Mouse (Mus musculus): ENCODE measurements around the gene Tfdp2.
"Not testable (repeated sequence)": the region's sequence is repeated elsewhere in the genome, so short reads cannot be mapped to it uniquely, and the experiment has no call there.

The Tfdp2 gene

DNA sequence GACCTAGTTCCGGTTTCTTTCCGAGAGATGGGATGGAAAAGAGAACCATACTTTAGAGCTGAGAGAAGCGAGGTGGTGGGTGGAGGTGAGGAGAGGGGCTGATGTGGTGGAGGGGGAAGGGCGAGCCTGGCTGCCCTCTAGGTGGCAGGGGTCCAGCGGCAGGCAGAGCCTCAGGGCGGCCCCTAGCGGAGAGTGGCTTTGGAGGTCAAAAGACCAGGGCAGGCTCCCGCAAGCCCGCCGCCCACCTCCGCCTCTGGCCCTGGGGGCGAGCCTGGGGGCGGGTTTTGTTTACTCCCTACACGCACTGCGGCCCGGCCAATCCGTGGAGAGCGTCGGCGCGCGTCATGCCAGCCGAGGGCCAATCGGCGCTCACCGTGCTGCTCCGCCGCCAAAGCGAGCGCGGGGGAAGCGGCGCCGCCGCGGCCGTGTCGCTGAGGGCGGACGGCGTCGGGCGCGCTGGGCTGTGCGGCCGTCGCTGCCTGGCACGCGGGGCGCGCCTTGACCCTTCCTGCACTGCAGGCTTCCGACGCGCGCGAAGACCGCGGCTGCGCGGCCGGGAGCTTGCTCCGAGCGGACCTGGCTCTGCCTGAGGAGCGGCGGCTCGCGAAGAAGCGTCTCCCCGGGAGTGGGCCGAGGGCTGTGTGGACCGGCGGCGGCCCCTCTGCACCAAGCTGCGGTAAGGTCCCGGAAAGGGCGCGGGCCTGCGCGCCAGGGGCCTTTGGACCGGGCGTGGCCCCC lies at the start of gene Tfdp2:
Gene Tfdp2, plus strand, starts transcription at position 391 of the 738 bp plus-strand sequence.
- peak; percentile 90 for DNase-seq (ENCODE audit: extremely low read depth, insufficient read length, low spot score)

DNA sequence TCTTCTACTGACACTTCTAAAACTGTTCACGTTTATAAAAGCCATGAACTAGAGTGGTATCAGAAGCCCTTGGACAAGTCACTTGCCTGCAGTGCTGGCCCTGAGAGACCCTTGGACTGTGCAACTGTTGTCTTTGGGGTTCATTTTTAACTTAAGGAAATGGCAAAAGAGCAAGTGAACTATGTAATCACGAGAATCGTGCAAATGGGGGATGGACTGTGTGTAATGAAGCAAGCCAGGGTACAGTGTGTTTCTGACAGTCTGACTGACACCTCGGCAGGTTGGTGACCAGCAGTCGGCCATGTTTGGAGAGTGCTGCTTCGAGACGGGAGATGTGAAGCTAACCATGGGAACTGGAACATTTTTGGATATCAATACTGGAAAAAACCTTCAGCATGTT lies 43.3 kb upstream of the Tfdp2 start:
- DNase-seq (ENCODE audit: extremely low read depth, insufficient read length, low spot score): no peak

DNA sequence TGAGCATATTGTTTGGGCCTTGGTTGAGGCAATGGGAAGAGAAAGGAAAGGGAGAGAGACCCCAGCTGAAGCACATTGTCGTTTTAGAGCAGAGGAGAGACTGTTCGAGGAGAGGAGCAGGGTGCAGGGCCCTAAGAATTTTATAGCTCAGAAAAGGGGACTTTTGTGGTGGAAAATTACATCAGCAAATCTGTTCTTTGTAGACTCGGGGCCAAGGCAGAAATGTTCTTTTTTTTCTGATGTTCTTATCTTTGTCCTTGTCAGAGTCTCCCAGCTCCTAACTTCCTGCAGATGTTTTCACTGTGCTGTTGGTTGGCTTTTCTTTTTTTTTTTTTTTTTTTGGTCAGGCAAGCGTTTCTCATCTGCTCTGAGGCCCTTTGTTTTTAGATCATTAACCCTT lies 37.6 kb upstream of the Tfdp2 start:
- DNase-seq (ENCODE audit: extremely low read depth, insufficient read length, low spot score): no peak

GRCm38 (mm10) chr9:96159047-96159446 lies 37.0 kb upstream of the Tfdp2 start:
- no peak for DNase-seq (ENCODE audit: extremely low read depth, insufficient read length, low spot score)

DNA sequence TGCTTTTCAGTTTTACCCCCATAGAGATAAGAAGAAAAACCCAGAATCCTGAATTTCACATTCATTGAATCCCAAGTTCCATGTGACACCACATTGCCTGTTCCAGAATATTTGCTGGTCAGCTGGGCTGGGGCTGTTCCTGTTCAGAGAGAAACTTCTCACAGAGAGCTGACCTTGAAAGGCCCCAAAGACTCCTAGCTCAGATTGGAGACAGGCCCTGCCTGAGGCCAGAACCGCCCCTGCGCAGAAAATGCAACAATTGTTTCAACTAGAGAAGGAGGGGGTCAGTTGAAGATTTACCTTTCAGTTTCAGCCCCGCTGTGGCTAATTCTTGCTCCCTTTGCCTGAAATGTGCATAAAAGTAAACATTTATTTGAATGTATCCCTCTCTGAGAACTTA lies 35.3 kb upstream of the Tfdp2 start:
- DNase-seq (ENCODE audit: extremely low read depth, insufficient read length, low spot score): no peak

- DNase-seq (ENCODE audit: extremely low read depth, insufficient read length, low spot score): no peak
These were observed 33.7 kb upstream of the Tfdp2 start for GRCm38 (mm10) chr9:96162421-96162820.

DNA sequence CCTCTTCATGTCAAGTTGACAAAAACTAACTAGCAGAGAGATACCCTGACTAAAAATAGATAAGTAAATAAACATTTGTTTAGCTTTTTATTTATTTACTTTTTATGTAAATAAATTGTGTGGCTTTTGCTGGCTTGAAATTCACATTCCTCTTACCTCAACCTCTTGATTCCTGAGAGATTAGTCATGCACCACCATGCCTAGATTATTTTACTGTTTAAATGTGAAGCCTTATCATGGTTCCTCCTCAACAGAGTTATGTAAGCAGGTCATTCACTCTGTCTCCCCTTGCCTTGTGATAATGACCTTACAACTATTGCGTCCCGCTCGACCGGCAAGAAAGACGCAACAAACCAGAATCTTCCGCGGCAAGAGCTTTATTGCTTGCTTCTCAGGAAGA lies 32.6 kb upstream of the Tfdp2 start:
- DNase-seq (ENCODE audit: extremely low read depth, insufficient read length, low spot score): peak; percentile 38

- DNase-seq (ENCODE audit: extremely low read depth, insufficient read length, low spot score): not testable (repeated sequence)
These were observed 32.1 kb upstream of the Tfdp2 start for GRCm38 (mm10) chr9:96163983-96164382.

DNA sequence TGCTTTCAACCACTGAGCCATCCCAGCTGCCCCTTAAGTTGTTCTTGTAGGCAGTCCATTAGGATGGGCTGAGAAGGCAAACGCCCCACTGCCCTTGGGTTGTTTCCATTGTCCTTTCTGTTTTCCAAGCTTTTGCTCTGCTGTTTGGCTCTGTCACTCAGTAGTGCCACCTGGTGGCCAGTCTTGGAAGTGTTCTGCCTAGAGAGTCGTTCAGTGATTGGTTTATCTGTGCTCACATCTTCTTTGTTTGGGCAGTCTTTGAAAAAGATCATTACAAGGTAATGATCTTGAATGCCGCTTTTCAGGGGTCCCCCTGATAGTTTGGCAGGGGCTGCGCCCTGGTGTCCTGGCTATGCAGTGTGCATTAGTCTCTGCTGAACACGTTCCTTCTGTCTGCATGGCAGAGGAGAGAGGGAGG lies 28.9 kb upstream of the Tfdp2 start:
- DNase-seq (ENCODE audit: extremely low read depth, insufficient read length, low spot score): no peak

GRCm38 (mm10) chr9:96170600-96170999 lies 25.5 kb upstream of the Tfdp2 start:
- DNase-seq (ENCODE audit: extremely low read depth, insufficient read length, low spot score): no peak

DNA sequence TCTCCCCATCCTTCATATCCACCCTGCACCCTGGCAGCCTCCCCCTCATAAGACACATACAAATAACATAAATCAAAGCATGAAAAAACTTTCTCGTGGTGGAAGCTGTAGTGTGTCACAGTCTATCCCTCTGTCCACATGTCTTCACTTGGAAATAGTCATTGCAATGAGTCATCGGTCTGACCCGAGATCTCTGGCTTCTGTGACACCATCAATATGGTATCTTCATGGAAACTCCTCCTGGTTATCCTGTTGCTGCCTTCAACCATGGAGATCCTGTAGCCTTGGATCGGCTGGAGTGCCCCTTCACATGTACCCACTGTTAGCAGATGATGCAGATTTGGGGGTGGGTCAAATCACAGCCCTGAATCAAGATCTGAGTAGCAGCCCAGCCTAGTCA lies 11.2 kb upstream of the Tfdp2 start:
- DNase-seq (ENCODE audit: extremely low read depth, insufficient read length, low spot score): no peak

- no peak for DNase-seq (ENCODE audit: extremely low read depth, insufficient read length, low spot score)
These were observed 9.4 kb upstream of the Tfdp2 start for GRCm38 (mm10) chr9:96186701-96187100.

- DNase-seq (ENCODE audit: extremely low read depth, insufficient read length, low spot score): peak; percentile 71
These were observed 634 bp downstream of the Tfdp2 start for GRCm38 (mm10) chr9:96196636-96197181.

DNA sequence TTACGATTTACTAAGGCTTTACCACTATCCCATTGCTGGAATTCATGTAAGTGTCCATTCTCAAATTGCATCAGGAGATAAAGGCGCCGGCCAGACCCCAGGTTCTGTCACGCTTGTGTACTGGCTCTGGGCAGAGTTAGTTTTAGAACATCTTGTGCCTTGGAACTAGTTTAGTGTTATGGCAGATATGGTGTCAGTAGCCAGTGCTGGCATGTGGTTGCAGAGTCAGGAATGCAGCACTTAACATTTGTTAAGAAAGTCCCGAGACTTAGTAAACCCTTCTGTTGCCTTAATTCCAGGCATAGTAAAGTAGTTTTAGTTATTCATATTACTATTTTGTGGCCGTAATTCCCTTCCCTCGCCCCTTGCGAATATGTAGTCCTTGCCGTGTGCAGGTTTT lies 1.7 kb downstream of the Tfdp2 start:
- DNase-seq (ENCODE audit: extremely low read depth, insufficient read length, low spot score): no peak

DNA sequence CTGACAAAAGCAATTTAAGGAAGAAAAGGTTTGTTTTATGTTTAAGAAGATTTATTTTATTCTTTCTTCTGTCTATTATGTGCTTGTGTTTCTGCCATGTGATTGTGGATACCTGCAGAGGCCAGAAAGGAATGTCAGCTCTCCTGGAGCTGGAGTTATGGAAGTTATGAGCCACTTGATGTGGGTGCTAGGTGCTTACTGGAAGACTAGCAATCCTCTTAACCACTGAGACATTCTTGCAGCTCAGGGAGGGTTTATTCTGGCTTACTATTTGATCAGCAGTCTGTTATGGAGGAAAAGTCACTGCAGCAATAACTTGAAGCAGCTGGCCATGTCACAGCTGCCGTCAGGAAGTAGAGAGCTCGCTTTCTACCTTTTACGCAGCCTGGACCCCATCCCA lies 7.6 kb downstream of the Tfdp2 start:
- DNase-seq (ENCODE audit: extremely low read depth, insufficient read length, low spot score): no peak

DNA sequence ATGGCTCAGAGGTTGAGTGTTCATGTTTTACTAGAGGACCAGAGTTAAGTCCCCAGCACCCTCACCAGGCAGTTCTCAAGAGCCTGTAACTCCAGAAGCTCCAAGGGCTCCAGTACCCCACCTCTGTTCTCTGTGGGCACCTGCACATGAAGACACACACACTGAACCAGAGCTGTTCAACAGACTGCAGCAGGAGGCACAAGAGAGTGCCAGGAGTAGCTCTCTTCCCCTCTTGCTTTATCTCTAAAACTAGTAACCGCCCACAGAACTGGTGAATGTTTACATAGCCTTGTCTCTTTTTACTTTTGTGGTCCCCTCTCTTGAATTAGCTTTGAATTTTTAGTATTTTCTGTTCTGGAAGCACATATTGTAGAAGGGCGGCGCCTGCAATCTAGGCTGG lies 11.4 kb downstream of the Tfdp2 start:
- no peak for DNase-seq (ENCODE audit: extremely low read depth, insufficient read length, low spot score)

DNA sequence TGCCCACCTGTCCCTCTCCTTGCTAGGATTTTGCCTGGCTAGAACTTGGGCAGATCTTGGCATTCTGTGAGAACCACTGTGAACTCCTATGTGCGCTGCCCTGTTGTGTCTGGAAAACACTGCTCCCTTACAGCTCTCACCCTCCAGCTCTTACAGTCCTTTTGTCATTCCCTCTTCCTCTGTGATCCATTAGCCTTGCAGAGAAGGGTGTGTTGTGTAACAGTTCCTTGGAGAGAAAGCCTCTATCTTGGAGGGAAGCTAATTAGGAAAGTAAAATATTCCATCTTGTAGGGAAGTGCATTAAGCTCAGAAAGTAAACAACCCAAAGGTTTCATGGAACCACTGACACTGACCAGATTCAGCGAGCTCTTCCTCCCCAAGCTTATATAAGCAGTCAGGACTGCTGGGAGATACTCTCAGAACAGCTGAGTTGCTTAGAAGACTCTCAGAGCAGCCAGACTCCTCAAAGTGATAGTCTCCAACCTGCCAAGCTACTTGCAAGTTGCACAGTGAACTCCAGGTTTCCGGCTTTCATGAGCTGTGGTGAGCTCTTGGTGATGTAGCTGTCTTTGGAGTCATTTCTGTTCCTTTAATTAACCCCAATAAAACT lies 17.1 kb downstream of the Tfdp2 start:
- no peak for DNase-seq (ENCODE audit: extremely low read depth, insufficient read length, low spot score)

DNA sequence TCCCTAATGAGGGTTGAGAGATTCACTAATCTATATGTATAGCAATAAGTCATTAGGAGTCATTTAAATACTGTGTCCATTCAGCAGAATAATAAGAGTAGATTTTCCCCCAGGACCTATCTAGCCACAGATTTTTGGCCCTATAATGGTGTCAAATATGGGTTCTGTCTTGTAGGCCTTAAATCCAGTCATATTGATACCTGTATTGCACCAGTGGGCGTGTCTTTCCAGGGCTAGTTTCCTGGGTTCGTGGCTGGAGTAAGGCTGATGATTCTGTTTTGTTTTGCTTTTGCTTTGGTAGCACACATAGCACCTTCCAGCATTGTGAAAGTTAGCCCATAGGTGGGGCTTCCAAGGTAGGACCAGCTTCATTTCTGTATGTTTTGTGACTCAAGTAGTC lies 18.1 kb downstream of the Tfdp2 start:
- no peak for DNase-seq (ENCODE audit: extremely low read depth, insufficient read length, low spot score)

DNA sequence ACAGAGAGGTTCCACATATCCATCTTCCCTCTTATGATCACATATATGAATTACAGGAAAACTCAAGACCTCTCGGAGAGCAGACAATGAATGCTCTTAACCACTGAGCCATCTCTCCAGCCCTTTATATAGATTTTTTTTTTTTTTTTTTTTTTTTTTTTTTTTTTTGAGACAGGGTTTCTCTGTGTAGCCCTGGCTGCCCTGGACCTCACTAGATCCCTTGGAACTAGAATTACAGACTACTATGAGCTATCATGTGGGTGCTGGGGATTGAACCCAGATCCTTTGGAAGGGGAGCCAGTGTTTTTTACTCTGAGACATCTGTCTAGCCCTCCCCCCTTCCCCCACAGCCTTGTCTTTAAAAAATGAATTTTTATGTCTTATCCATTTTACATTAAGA lies 21.2 kb downstream of the Tfdp2 start:
- no peak for DNase-seq (ENCODE audit: extremely low read depth, insufficient read length, low spot score)

DNA sequence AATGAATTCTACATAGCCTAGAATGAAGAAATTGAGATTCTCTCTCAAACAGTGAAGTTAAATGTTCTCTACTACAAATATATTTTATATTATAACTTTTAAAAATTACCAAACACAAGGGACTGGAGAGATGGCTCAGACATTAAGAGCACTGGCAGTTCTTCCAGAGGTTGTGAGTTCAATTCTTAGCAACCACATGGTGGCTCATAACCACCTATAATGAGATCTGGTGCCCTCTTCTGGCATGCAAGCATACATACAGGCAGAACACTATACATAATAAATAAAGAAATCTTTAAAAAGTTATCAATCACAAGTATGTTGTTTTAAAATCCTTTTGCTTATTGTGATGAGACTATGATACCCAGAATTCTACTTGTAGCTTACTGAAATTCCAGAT lies 21.7 kb downstream of the Tfdp2 start:
- DNase-seq (ENCODE audit: extremely low read depth, insufficient read length, low spot score): no peak

DNA sequence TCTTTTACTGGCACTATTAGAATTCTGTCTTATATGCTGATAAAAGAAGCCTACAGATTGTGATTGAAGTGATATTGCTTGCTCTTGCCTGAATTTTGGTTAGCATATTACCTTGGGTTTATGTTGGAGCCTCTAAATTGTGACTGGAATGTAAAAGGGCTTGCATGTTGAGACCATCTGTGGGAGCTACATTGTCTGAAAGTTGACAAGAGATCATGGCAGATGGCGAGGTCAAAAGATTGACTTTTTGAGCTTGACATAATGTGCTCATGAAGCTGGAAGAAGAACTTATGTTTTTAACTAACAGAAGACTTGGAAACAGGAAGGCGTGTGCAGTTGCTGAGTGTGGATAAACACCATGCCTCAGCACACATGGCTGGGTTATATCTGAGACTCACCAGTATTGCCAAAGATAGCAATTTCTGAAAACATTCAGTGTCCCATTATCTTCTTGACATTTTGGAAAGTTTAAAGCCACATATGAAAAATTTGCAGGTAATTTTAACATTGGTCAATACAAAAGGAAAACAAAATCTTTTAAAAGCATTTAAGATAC lies 23.1 kb downstream of the Tfdp2 start:
- DNase-seq (ENCODE audit: extremely low read depth, insufficient read length, low spot score): no peak

DNA sequence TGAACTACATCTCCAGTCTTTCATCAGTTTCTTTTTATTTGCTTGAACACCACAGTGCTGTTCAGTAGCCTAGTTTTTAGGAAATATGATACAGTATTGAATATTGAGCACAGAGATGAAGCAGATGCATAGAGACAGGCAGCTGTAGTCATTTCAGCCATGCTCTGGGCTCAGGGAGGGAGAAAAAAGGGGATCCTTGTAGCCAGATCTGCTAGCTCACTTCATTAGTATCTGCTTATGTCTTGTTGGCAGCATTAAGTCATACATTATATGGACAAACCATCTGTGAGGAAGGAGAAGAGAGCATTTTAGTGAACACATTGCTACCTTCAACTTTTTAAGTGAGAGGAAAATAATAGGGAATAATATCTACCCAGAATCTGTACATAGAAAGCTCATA lies 24.3 kb downstream of the Tfdp2 start:
- no peak for DNase-seq (ENCODE audit: extremely low read depth, insufficient read length, low spot score)
